In genomic region chr13:5789302-5789701, GRCm38 (mm10) we compare ENCODE assay signal across 13 mouse cellular contexts.
"Had no signal": no experiment of that assay in that cellular context is flagged by ENCODE, and none has a peak within 500 bp of the region (broad histone marks: within the 10 kb centered on the region; RNA-seq: fewer than 3 reads in every experiment).

No protein-coding gene starts in this region.

- H3K9ac ChIP-seq: kidney, embryonic 15.5 days; liver, embryonic 15.5 days; midbrain, embryonic 13.5 days had no signal

- H3K36me3 ChIP-seq: kidney, embryonic 15.5 days; limb, embryonic 10.5 days; liver, embryonic 15.5 days; midbrain, embryonic 13.5 days had no signal

- H3K27ac ChIP-seq: kidney, embryonic 15.5 days; left cerebral cortex, adult 2 months; limb, embryonic 10.5 days; liver, embryonic 15.5 days; midbrain, embryonic 13.5 days; stomach, postnatal 0 days had no signal

- H3K4me2 ChIP-seq: kidney, embryonic 15.5 days; liver, embryonic 11.5 days; liver, embryonic 15.5 days; midbrain, embryonic 13.5 days had no signal

- H3K4me3 ChIP-seq: kidney, embryonic 15.5 days; left cerebral cortex, adult 2 months; limb, embryonic 10.5 days; liver, embryonic 15.5 days; midbrain, embryonic 13.5 days had no signal

- H3K27me3 ChIP-seq: kidney, embryonic 15.5 days; liver, embryonic 15.5 days; midbrain, embryonic 13.5 days had no signal

- H3K9me3 ChIP-seq: kidney, embryonic 15.5 days; limb, embryonic 10.5 days; liver, embryonic 15.5 days; midbrain, embryonic 13.5 days had no signal

- H3K4me1 ChIP-seq: kidney, embryonic 15.5 days; limb, embryonic 10.5 days; liver, embryonic 15.5 days; midbrain, embryonic 13.5 days had no signal

- DNase-seq: kidney, adult 2 months; kidney, postnatal 25 days; lung, adult 2 months; lung, postnatal 4 days; right cerebral cortex, postnatal 25 days had no signal

- ATAC-seq: lung, postnatal 0 days; midbrain, embryonic 13.5 days had no signal
